Mouse (Mus musculus) cortical plate, adult 2 months (tissue): Measurements from ENCODE around the gene AC131692.1. TPM values are rescaled to one million over a fixed set of nuclear protein-coding genes. Genes with fewer than 3 reads are reported as not detected.

Experiments
- H3K27ac ChIP-seq: fragments of 200-500 bp; 2 replicates; pipeline ENCODE4 v1.5.1; 2012; ENCODE audit warnings: low read length, control low read depth, inconsistent platforms; ENCODE audit not compliant: insufficient read depth
- H3K4me1 ChIP-seq: fragments of 200-500 bp; 2 replicates; pipeline ENCODE4 v1.6.1; 2011; ENCODE audit warnings: low read length; ENCODE audit not compliant: control insufficient read depth, insufficient read depth
- H3K4me3 ChIP-seq: fragments of 200-500 bp; 2 replicates; pipeline ENCODE4 v1.5.1; 2011; ENCODE audit warnings: mild to moderate bottlenecking, low read length, control low read depth; ENCODE audit not compliant: insufficient read depth
- CTCF ChIP-seq: fragments of 200-500 bp; IDR thresholded peaks from 2 replicates; pipeline ENCODE4 v1.5.1; 2011; ENCODE audit warnings: mild to moderate bottlenecking, control low read depth, low read length; ENCODE audit not compliant: insufficient read depth; ENCODE audit errors: extremely low read depth
- POLR2A ChIP-seq: fragments of 200-500 bp; IDR thresholded peaks from 2 replicates; pipeline ENCODE4 v1.6.1; 2011; ENCODE audit warnings: mild to moderate bottlenecking, low read length, control low read depth; ENCODE audit not compliant: insufficient read depth; ENCODE audit errors: extremely low read depth
- polyA plus RNA-seq: library from polyadenylated mRNA; depleted of rRNA; stranded (reverse); fragments of >200 nt; gene quantifications from 2 replicates; pipeline ENCODE4 v1.2.3, GENCODE M21; 2012; rRNA removed

AC131692.1 gene
- not detected in 2 replicates for polyA plus RNA-seq

DNA sequence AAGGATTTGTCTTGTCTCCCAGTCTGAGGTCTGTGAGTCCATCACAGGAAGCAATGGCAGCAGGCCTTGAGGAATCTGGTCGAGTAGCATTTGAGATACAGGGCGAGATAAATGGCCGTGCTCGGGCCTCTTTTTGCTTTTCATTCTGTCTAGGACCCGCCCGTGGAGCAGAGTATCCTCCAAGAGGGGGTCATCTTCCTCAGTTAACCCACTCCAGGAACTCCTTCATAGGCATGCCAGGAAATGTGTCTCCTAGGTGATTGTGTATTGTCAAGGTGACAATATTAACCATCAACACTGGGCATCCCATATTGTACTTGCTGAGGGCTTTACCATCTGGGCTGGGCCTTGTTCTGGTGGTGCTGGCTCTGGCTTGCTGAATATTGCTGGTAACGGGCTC lies at the start of gene AC131692.1:
Gene AC131692.1 (plus strand): TSS at position 301 of the 400 bp plus-strand sequence.
- H3K27ac ChIP-seq: no peak within 1 kb of the TSS
- no peaks in the 10 kb centered on the region for H3K4me1 ChIP-seq
- TF ChIP-seq CTCF: no peak
- no peak for TF ChIP-seq POLR2A
- H3K4me3 ChIP-seq: no peak within 1 kb of the TSS

DNA sequence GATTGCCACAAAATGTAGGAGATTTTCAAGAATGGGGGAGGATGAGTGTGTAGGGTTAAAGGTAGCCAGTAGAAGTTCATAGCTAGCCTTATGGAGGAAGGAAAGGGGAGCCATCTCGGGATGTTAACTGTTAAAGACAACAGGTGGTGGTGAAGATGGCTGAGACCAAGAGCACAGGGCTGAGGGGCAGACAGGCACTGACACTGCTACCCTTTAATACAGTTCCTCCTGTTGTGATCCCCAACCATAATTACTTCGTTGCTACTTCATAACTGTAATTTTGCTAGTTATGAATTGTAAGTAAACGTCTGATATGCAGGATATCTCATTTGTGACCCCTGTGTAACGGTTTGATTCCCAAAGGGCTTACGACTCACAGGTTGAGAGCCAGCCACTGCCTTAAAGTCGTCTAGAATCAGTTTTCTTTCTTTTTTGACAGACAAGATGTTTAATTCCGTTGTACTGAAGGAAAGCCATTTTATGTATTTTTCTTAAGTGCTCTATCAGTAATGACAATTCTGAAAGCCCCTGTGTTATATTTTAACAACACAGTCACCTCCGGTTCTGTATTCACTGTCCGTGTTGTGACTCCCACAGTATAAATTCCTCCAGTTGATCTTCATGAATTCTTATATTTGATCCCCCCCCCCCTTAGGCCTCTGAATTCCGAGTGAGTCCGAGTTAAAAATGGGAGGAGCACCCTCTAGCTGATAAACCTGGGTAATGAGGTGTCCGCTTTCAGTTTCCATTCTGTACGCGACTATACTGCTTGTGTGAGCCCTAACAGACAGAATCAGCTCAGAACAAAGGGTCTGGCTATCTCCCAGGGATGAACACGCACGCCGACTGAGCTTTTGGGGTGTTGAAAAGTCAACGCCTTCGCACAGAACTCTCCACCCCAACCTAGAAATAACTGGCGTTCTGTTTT lies 48.6 kb upstream of the AC131692.1 start:
- peaks cover 6% of the 10 kb centered on the region for H3K4me1 ChIP-seq
- peak overlapping the region; percentile 95 for H3K27ac ChIP-seq
- no peak for TF ChIP-seq POLR2A
- TF ChIP-seq CTCF: no peak
- peak overlapping the region; percentile 81 for H3K4me3 ChIP-seq

DNA sequence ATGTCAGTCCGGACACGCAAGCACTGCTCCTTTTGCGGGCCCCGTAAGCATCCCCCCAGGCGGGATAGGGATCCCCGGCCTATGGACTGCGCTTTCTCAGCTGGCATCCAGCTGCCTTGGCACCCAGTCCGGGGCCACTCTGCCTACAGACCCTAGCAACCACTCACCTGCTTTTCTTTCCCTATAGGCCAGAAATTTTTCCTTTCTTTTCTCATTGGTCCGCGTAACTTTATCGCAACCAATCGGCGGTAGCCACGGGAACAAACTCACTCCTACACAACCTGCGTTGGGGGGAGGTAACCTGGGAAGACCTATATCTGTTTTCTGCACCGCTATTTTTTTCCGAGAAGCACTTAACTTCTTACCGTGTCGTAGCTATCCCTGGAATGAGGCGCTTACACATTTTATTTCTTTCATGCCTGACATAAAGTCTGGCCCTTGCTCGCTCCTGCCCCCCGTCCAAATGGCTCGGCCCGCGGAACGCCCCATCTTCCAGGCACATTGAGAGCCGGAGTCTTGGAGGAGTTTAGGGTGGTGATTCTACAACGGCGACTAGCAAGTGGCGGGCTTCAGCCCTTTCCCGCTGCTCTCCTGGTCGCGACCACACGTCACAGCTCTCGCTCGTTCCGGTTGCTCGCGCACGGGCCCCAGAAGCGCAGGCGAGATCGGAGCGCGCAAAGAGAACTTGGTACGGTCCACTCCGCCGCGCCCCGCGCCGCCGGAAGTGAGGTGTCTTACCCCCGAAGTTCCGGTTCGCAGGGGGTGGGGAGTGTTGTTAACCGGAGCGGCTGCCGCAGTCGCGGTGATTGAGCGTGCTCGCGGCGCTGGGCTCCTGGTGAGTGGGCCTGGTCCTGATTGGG lies 47.7 kb upstream of the AC131692.1 start, which contains the start of gene Syvn1:
Gene Syvn1 (plus strand): TSS at position 283 of the 860 bp plus-strand sequence.
- Histone ChIP-seq H3K27ac (peak within 1 kb of the TSS; percentile 95), H3K4me1 (peaks cover 6% of the 10 kb centered on the region), H3K4me3 (peak within 1 kb of the TSS; percentile 81)
- TF ChIP-seq POLR2A (peak; percentile 79), CTCF (no peak)

DNA sequence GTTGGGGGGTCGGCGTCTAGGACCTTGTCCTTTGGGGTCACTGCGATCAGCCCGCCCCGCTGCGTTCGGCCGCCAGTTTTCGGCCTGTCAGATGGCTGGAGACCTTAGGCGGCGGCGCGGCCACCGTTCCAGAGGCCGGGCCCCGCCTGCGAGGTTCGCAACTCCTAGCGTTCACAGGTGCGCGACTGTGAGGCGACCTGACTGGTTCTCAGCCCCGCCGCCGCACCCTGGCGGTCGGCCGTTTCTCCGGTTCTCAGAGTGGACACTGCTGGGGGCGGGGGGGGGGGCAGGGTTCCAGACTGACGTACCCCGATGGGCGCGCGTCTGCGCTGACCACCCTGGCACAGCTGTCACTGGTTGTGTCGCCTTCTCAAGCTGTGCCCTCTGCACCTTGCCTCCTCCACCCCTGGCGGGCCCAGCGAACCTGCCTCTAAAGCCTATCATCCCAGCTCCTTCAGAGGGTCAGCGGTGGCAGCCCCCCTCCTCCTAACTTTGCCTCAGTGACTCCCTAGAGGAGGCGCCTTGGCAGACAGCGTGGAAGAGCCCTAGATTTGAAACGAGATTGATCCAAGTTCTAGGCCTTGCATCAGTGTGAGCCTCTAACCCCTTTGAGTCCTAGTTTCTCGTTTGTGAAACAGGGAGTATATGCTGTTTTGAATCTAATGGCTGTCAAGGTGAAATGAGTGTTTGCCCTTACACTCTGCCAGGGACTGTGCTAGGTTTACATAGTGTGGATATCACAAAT lies 46.9 kb upstream of the AC131692.1 start:
- Histone ChIP-seq H3K4me1 (peaks cover 6% of the 10 kb centered on the region), H3K27ac (peak overlapping the region; percentile 48; the same call in 1 of the 2 replicates)
- TF ChIP-seq CTCF: no peak
- no peak for TF ChIP-seq POLR2A

DNA sequence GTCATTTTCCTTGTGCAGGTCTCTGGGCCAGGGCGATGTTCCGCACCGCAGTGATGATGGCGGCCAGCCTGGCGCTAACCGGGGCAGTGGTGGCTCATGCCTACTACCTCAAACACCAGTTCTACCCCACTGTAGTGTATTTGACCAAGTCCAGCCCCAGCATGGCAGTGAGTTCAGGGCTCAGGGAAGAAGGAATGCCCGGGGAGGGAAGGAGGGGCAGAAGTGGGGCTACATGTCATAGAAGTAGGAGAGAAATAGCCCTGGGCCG lies 46.4 kb upstream of the AC131692.1 start:
- Histone ChIP-seq H3K4me3 (peak overlapping the region; percentile 81), H3K4me1 (peaks cover 6% of the 10 kb centered on the region), H3K27ac (no peak overlapping the region)
- TF ChIP-seq POLR2A (no peak), CTCF (no peak)

More for the DNA sequence above, 46.9 kb upstream of the AC131692.1 start:
- peak overlapping the region; percentile 81 for H3K4me3 ChIP-seq

DNA sequence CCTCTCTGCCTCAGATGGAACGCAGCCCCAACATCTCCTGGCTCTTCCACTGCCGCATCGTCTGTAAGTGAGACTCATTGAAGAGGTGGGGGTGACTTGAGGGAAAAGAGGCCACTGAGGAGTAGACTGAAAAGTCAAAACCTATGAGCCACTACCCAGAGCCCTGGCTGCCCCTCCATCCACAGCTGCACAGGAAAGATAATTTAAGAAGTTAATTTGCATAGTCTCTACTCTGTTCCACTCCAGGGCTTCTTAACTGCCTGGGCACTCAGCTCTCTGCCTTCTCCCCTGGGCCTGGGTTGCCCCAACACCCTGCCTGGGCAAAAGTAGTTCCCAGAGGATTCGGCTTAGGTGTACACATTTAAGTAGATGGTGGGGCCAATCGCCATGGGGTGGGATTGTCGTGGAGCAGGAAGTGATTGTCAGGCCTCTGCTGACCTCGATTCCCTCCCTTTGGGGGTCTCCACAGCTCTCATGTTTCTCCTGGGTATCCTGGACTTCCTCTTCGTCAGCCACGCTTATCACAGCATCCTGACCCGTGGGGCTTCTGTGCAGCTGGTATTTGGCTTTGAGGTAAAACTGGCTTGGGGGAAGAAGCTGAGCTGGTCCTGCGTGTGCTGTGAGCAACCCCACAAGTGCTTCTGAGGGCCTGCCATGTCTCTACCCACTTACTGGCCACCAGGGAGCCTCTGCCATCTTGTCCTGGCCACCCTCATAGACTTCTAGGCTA lies 45.4 kb upstream of the AC131692.1 start:
- Histone ChIP-seq H3K4me3 (no peak overlapping the region), H3K4me1 (peaks cover 6% of the 10 kb centered on the region), H3K27ac (no peak overlapping the region)
- TF ChIP-seq POLR2A (no peak), CTCF (no peak)

DNA sequence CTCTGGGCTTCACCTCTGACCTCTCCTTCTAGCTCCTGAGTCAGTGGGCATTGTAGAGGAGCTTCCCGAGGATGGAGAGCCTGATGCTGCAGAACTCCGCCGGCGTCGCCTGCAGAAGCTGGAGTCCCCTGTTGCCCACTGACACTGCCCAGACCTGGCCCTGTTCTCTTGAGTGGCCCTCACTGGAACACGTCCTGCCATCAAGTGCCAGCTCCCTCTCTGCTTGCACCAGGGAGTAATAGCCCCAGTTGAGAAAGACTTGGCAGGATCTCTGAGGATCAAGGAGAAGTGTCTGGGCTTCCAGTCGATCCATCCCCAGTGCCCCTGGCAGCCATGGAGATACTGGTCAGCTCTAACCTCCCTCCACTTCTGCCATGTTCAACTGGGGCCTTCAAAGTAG lies 41.7 kb upstream of the AC131692.1 start:
- H3K4me1 ChIP-seq: peaks cover 5% of the 10 kb centered on the region
- H3K4me3 ChIP-seq: no peak overlapping the region
- TF ChIP-seq POLR2A (no peak), CTCF (no peak)
- no peak overlapping the region for H3K27ac ChIP-seq

DNA sequence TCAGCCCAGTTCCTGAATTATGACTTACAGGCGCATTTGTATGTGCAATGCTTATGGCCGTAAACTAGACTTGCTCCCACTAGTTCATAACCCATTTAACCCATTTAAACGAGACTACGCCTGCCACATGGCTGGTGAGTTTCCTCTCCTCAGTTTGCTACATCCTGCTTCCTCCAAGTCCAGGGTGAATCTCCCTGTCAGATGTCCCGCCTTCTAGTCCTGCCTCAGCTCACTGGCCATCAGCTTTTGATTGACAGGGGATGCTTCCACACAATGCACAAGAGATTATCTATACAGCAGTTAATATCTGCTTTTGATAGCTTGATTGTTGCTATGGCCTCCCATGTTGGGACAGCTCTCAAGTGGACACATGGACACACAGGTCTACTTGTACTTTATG lies 39.9 kb upstream of the AC131692.1 start:
- TF ChIP-seq POLR2A (no peak), CTCF (no peak)
- H3K27ac ChIP-seq: no peak overlapping the region
- no peak overlapping the region for H3K4me3 ChIP-seq
- H3K4me1 ChIP-seq: peaks cover 3% of the 10 kb centered on the region; the same call in 1 of the 2 replicates
